Mouse (Mus musculus) hindbrain, embryonic 10.5 days (tissue): Measurements from ENCODE around the gene Triobp. TPM values are rescaled to one million over a fixed set of nuclear protein-coding genes. Genes with fewer than 3 reads are reported as not detected.
"Not testable (repeated sequence)": the region's sequence is repeated elsewhere in the genome, so short reads cannot be mapped to it uniquely, and the experiment has no call there.

Experiments
- DNase-seq: peaks from one replicate; pipeline ENCODE4 v3.0.0-alpha.2; 2017; ENCODE audit warnings: low spot score
- H3K27ac ChIP-seq: fragments of 300-500 bp; sonication (generic); 2 replicates; pipeline ENCODE4 v1.5.1; 2016; ENCODE audit warnings: mild to moderate bottlenecking, moderate library complexity
- H3K27me3 ChIP-seq: fragments of 300-500 bp; sonication (generic); 2 replicates; pipeline ENCODE4 v1.6.1; 2016; ENCODE audit warnings: mild to moderate bottlenecking; ENCODE audit not compliant: poor library complexity, insufficient read depth, severe bottlenecking
- H3K36me3 ChIP-seq: fragments of 300-500 bp; sonication (generic); 2 replicates; pipeline ENCODE4 v1.6.1; 2016; ENCODE audit warnings: mild to moderate bottlenecking, moderate library complexity
- H3K4me1 ChIP-seq: fragments of 300-500 bp; sonication (generic); replicated peaks from 2 replicates; pipeline ENCODE4 v1.6.1; 2016; ENCODE audit warnings: mild to moderate bottlenecking
- H3K4me3 ChIP-seq: fragments of 300-500 bp; sonication (generic); 2 replicates; pipeline ENCODE4 v1.5.1; 2016; ENCODE audit warnings: mild to moderate bottlenecking, moderate library complexity
- H3K9me3 ChIP-seq: fragments of 300-500 bp; sonication (generic); 2 replicates; pipeline ENCODE4 v1.6.1; 2016; ENCODE audit warnings: mild to moderate bottlenecking, moderate library complexity
- WGBS: fragments of 180-500 bp; shearing (Covaris S2); methylation state at CpG from one replicate; pipeline ENCODE4 v1.1.7; 2016; 5-methylcytosine and 5-hydroxymethylcytosine counted together
- polyA plus RNA-seq: library from polyadenylated mRNA; unstranded; fragments of >200 nt; fragmentation: Nextera tagmentation; extraction: Ambion mirVana; gene quantifications from 2 replicates; pipeline ENCODE4 v1.2.1, GENCODE M21; 2016

Gene Triobp
- polyA plus RNA-seq, 1 experiment from 2014 or later, result 48.0 TPM

DNA sequence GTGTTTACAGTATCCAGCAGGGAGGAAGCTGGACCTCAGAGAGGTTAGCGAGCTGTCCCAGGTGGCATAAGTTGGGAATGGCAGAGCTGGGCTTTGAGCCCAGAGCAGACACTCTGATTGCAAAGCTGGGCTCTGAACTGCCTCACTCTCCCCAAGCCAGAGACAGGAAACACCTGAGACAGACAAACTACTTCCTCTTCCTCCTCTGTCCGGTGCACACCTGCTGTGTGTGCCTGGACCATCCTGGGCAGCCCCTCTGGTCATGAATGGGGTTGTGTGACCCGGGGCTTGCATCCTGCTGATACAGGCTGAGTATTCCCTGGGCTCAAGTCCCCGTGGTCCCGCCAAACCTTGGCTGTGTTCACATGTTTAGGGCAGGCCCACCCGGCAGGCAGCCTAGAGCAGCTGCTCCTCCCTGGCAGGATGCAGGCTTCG lies 52.9 kb downstream of the Triobp start:
- peaks cover 25% of the 10 kb centered on the region for H3K4me1 ChIP-seq
- no peak for DNase-seq
- no peaks in the 10 kb centered on the region for H3K9me3 ChIP-seq
- no peak overlapping the region for H3K27ac ChIP-seq
- no peaks in the 10 kb centered on the region for H3K27me3 ChIP-seq
- no peak overlapping the region for H3K4me3 ChIP-seq
- peaks cover 97% of the 10 kb centered on the region for H3K36me3 ChIP-seq
- WGBS, result 86% methylated on average over 7 of the region's 7 CpGs

DNA sequence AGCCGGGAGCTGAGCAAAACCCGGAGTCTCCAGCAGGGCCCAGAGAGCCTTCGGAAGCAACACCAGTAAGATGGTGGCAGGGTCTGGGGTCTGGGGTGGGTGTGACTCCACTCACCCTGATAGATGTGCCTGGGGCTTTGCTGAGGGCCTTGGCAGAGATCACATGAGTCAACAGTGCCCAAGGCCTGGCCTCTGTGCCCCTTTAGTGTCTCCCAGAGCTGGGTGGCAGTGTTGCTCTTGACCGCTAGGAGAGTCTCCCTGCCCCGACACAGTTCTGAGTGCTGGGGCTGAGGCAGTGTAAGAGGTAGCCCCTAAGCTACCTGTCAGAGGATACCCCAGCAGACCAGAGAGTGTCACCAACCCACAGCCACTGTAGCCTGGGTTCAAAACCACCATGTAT lies 54.0 kb downstream of the Triobp start:
- Histone ChIP-seq H3K9me3 (no peaks in the 10 kb centered on the region), H3K27ac (no peak overlapping the region), H3K36me3 (peaks cover 97% of the 10 kb centered on the region), H3K27me3 (no peaks in the 10 kb centered on the region), H3K4me1 (peaks cover 25% of the 10 kb centered on the region), H3K4me3 (no peak overlapping the region)
- no peak for DNase-seq
- WGBS, result 91% methylated on average over 5 of the region's 5 CpGs

DNA sequence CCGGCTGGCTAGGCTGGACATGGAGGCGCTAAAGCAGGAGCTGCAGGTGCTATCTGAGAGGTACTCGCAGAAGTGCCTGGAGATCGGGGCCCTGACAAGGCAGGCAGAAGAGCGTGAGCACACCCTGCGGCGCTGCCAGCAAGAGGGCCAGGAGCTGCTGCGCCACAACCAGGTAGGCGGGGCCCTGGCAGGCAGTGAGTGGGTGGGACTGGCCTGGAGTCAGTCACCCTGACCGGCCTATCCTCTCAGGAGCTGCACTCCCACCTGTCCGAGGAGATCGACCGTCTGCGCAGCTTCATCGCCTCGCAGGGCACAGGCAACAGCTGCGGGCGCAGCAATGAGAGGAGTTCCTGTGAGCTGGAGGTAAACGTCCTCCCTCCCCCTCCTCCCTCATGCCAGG lies 54.5 kb downstream of the Triobp start:
- Histone ChIP-seq H3K27ac (no peak overlapping the region), H3K4me1 (peaks cover 25% of the 10 kb centered on the region), H3K9me3 (no peaks in the 10 kb centered on the region), H3K4me3 (no peak overlapping the region), H3K36me3 (peaks cover 97% of the 10 kb centered on the region), H3K27me3 (no peaks in the 10 kb centered on the region)
- 49% methylated on average over 19 of the region's 19 CpGs for WGBS
- no peak for DNase-seq

DNA sequence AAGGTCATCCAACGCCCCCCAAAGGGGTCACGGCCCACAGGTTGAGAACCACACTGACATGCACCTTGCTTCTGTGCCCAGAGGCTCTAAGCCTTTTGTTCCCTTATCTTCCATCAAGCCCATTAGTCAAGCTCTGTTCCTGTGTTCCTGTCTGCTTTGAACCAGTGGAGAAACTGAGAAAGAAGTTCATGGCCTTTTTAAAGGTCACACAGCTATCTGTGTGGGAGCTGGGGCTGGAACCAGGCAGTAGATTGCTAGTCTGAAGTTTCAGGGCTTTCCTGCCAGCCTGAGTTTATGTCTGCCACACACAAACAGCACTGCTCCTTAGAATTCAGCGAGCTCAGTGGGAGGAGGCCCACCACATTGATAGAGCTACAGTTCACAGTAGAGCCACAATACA lies 55.6 kb downstream of the Triobp start:
- Histone ChIP-seq H3K27me3 (no peaks in the 10 kb centered on the region), H3K27ac (no peak overlapping the region), H3K9me3 (no peaks in the 10 kb centered on the region), H3K4me1 (peaks cover 21% of the 10 kb centered on the region), H3K4me3 (no peak overlapping the region), H3K36me3 (peaks cover 90% of the 10 kb centered on the region)
- no peak for DNase-seq
- 91% methylated on average over 3 of the region's 3 CpGs for WGBS

DNA sequence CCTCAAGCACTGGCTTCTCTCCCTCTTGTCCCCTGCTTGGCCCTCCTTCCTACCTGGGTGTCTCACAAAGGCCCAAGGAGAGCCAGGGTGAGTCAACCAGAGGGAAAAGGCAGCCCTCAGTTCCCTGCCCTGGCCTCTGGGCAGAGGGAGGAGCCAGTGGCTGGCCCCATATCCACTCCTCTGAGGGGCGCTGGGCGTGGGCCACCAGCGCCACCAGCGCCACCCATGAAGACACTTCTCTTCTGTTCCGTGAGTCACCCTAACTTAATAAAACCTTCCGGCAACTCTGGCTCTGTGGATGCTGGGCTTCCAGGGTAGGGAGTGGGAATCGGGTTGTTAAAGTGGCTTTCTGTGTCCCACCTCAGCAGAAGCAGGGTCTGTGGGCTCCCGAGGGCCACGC lies 58.1 kb downstream of the Triobp start:
- Histone ChIP-seq H3K4me1 (peaks cover 14% of the 10 kb centered on the region), H3K4me3 (no peak overlapping the region), H3K27ac (no peak overlapping the region), H3K36me3 (peaks cover 72% of the 10 kb centered on the region), H3K27me3 (no peaks in the 10 kb centered on the region), H3K9me3 (no peaks in the 10 kb centered on the region)
- no peak for DNase-seq
- WGBS, result 89% methylated on average over 9 of the region's 9 CpGs

DNA sequence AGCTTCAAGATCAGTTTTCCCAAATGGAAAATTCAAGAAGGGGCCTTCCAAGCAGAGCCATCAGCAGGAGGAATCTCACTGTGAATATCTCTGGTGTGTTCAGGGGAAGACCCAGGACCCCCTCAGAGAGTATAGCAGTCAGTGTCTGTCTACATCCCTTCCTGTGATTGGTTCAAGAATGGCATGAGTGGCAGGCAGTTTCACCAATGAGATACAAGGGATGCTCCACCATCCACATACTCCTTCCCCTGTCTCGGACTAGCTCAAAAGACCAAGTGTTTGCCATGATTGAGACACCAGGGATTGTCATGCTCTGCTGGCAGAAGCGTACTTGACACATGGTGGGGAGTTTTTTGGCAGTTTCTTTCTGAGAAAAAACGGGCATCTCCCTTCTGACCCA lies 59.1 kb downstream of the Triobp start:
- Histone ChIP-seq H3K4me3 (no peak overlapping the region), H3K27me3 (no peaks in the 10 kb centered on the region), H3K36me3 (peaks cover 62% of the 10 kb centered on the region), H3K4me1 (peaks cover 20% of the 10 kb centered on the region), H3K27ac (no peak overlapping the region), H3K9me3 (no peaks in the 10 kb centered on the region)
- no peak for DNase-seq
- whole genome bisulfite sequencing, result 76% methylated on average over 3 of the region's 3 CpGs

DNA sequence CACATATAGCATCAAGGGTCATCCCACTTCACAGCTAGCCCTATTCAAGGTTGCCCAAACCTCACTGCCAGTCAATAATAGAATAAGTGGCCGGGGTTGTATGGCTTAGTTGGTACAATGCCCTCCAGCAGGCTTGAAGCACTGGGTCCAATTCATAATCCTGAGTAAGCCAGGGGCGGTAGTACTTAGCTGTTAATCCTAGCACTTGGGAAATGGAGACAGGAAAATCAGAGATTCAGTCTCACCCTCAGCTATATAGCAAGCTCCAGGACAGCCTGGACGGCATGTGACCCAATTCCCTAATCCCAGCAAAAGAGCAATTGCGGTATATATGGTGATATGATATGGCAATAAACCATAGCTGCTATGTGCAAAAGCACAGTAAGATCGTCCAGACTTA lies 59.5 kb downstream of the Triobp start:
- whole genome bisulfite sequencing, result 94% methylated on average over 5 of the region's 5 CpGs

DNA sequence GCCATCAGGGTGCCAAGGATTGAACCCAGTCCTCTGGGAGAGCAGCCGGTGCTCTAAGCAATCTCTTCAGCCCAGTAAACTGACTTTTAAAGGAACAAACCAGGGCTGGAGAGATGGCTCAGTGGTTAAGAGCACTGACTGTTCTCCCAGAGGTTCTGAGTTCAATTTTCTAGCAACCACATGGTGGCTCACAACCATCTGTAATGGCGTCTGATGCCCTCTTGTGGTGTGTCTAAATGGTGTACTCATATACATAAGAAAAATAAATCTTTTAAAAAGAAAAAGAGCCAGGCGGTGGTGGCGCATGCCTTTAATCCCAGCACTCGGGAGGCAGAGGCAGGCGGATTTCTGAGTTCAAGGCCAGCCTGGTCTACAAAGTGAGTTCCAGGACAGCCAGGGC lies 60.3 kb downstream of the Triobp start:
- not testable (repeated sequence) for H3K27me3 ChIP-seq, H3K27ac ChIP-seq, DNase-seq, H3K4me3 ChIP-seq, H3K9me3 ChIP-seq
- WGBS, result 89% methylated on average over 6 of the region's 6 CpGs
- Histone ChIP-seq H3K36me3 (peaks cover 50% of the 10 kb centered on the region), H3K4me1 (peaks cover 32% of the 10 kb centered on the region)

More for the DNA sequence above, 59.5 kb downstream of the Triobp start:
- no peaks in the 10 kb centered on the region for H3K9me3 ChIP-seq
- DNase-seq, result no peak
- peaks cover 25% of the 10 kb centered on the region for H3K4me1 ChIP-seq
- no peak overlapping the region for H3K4me3 ChIP-seq
- peaks cover 58% of the 10 kb centered on the region for H3K36me3 ChIP-seq
- H3K27ac ChIP-seq, result no peak overlapping the region
- no peaks in the 10 kb centered on the region for H3K27me3 ChIP-seq

DNA sequence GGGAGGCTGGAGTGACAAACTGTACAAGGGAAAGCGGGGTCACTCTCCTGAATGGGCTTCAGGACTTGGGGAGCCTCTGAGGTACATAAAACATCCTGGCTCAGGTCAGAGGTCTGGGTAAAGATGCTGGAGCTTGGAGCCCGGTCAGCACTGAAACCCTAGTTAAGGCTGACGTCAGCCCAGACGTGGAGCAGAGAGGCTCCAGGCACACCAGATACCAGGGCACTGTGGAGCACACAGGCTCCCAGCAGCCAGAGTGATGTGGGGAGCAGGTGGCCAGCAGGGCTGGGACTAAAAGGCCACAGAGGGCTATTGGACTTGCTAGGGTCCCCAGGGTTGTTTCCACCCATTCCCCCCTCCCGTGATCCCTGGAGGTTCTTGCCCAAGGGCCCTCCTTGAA lies 62.2 kb downstream of the Triobp start:
- DNase-seq, result peak; percentile 15
- Histone ChIP-seq H3K9me3 (no peaks in the 10 kb centered on the region), H3K36me3 (peaks cover 31% of the 10 kb centered on the region), H3K27me3 (no peaks in the 10 kb centered on the region), H3K27ac (peak overlapping the region; percentile 70), H3K4me1 (peaks cover 49% of the 10 kb centered on the region), H3K4me3 (no peak overlapping the region)
- WGBS, result 74% methylated on average over 5 of the region's 5 CpGs

DNA sequence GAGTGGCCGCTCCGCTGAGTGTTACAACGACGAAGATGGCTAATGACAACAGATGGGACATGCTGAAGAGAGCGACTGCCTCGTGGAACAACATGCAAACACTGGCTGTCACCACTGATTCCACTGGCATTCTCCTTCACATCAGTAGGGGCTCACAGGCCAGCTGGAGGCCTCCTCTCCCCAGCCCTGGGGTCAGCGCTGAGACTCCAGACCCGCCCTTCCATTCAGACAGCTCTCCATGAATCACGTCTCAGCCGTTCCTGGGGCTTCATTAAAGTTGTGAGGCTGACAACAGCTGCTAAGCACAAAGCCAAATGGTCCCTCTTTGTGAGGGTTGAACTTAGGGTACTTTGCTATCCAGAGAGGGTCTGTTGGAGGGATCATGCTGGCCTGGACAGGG lies 64.0 kb downstream of the Triobp start:
- Histone ChIP-seq H3K4me3 (no peak overlapping the region), H3K9me3 (no peaks in the 10 kb centered on the region), H3K4me1 (peaks cover 49% of the 10 kb centered on the region), H3K36me3 (peaks cover 13% of the 10 kb centered on the region), H3K27me3 (no peaks in the 10 kb centered on the region), H3K27ac (peak overlapping the region; percentile 77)
- DNase-seq, result peak; percentile 53
- 45% methylated on average over 10 of the region's 10 CpGs for WGBS

DNA sequence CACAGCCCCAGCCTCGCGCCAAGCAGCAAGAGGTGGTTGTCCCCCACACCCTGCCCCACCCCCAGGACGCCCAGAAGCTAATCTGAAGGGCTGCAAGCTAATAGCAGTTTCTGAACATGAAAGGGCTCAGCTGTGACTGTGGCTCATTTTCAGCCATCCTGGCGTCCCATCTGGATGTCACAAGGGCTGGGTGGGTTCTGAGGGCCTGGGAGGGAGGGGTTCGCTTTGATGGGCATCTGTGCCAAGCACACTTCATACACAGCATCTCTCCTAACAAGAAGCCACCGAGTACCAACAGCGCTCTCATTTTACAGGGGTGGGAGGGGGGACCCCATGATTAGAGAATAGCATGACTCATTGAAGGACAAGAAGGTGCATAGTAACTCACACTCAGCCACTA lies 65.9 kb downstream of the Triobp start:
- Histone ChIP-seq H3K27ac (peak overlapping the region; percentile 30), H3K4me1 (peaks cover 49% of the 10 kb centered on the region), H3K27me3 (no peaks in the 10 kb centered on the region), H3K36me3 (peaks cover 4% of the 10 kb centered on the region; the same call in 1 of the 2 replicates), H3K4me3 (no peak overlapping the region), H3K9me3 (no peaks in the 10 kb centered on the region)
- DNase-seq, result peak; percentile 20
- WGBS, result 70% methylated on average over 7 of the region's 7 CpGs

DNA sequence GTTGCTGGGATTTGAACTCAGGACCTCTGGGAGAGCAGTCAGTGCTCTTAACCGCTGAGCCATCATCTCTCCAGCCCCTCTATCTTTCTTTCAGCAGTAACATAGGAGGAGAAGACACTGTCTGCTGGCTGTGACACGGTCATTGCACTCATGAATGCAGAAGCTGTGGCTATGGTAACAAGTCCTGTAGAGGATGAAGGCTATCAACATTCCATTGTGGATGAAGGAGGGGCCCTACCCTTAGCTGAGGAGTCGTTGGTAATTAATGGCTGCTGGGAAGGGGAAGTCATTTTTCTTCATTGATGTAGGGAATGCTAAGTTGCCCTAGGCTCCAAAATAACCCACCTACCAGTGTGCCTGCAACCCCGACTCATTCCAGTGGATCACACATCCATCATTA lies 70.7 kb downstream of the Triobp start:
- no peak overlapping the region for H3K4me3 ChIP-seq
- H3K27me3 ChIP-seq, result no peaks in the 10 kb centered on the region
- H3K9me3 ChIP-seq, result no peaks in the 10 kb centered on the region
- H3K4me1 ChIP-seq, result peaks cover 28% of the 10 kb centered on the region
- H3K27ac ChIP-seq, result no peak overlapping the region
- 53% methylated on average over 4 of the region's 4 CpGs for WGBS
- DNase-seq, result no peak
- H3K36me3 ChIP-seq, result no peaks in the 10 kb centered on the region

DNA sequence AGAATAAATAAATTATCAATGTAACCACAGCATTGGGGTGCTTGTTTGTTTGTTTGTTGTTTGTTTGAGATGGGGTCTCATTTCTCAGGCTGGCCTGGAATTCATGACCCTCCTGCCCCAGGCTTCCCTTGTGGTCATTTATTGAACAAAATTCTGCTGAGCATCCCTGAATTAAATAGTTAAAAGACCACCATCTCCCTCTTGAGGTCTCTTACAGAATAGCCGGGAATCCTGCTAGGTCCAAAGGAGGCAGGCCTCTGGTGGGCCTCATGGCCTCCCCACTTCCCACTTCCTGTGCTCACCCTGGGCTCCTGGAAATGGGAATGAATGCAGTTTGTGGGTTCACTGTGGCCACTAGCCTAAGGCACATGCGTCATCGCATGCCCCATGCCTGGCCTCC lies 71.4 kb downstream of the Triobp start:
- no peak for DNase-seq
- Histone ChIP-seq H3K9me3 (no peaks in the 10 kb centered on the region), H3K36me3 (no peaks in the 10 kb centered on the region), H3K4me3 (no peak overlapping the region), H3K4me1 (peaks cover 23% of the 10 kb centered on the region; the same call in 1 of the 2 replicates), H3K27ac (no peak overlapping the region; the same call in 1 of the 2 replicates), H3K27me3 (peaks cover 2% of the 10 kb centered on the region)
- 60% methylated on average over 3 of the region's 3 CpGs for WGBS

DNA sequence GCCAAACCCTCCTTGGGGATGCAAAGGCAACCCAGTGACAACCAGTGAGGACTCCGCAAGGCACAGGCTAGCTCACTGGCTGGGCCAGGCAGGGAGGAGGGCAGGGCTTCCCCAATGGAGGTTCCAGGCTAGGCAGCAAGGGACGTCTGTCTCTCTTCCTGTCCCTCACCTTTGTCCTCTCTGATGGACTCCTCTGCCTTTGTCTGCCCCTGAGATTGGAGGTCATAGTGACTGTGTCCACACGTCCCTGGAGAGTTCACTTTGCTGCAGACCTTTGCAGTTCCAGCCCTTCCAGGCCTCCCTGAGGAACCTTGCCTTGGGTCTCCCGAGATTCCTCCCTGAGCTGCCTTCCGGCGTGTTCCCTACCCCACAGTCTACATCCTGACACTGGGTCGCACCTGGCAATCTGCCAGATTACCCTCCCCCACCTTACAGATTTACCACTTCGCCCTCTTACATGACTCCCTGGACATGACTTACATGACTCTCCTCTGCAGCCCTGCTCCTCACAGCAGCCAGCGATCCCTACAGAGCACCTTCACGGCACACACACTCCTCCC lies 75.2 kb downstream of the Triobp start:
- no peak overlapping the region for H3K4me3 ChIP-seq
- no peak for DNase-seq
- H3K4me1 ChIP-seq, result peaks cover 42% of the 10 kb centered on the region
- peaks cover 30% of the 10 kb centered on the region for H3K27me3 ChIP-seq
- WGBS, result 72% methylated on average over 10 of the region's 10 CpGs
- H3K9me3 ChIP-seq, result no peaks in the 10 kb centered on the region
- no peaks in the 10 kb centered on the region for H3K36me3 ChIP-seq
- H3K27ac ChIP-seq, result no peak overlapping the region; the same call in 1 of the 2 replicates
